Mouse (Mus musculus) ES-E14 (cell line): Measurements from ENCODE around the gene Cks1brt. TPM values are rescaled to one million over a fixed set of nuclear protein-coding genes. Genes with fewer than 3 reads are reported as not detected.
"Not testable (repeated sequence)": the region's sequence is repeated elsewhere in the genome, so short reads cannot be mapped to it uniquely, and the experiment has no call there.

Experiments
- DNase-seq: peaks from one replicate; pipeline ENCODE4 v3.0.0-alpha.2; 2013; ENCODE audit warnings: low read depth, low spot score
- H3K27ac ChIP-seq: 2 replicates; pipeline ENCODE4 v1.5.1; 2012; ENCODE audit warnings: low read depth, mild to moderate bottlenecking, low read length, moderate library complexity, mixed read lengths; ENCODE audit not compliant: poor library complexity, insufficient read depth, severe bottlenecking
- H3K36me3 ChIP-seq: 2 replicates; pipeline ENCODE4 v1.6.1; 2012; ENCODE audit warnings: mild to moderate bottlenecking, low read length, moderate library complexity, mixed read lengths; ENCODE audit not compliant: control insufficient read depth, poor library complexity, insufficient read depth, severe bottlenecking
- H3K4me1 ChIP-seq, 2 experiments: fragments of 150-350 bp in 1 of 2; sonication (generic) in 1 of 2; 2 replicates each; pipeline ENCODE4 v1.6.1; 2012; ENCODE audit warnings: low read length in 2 of 2, mild to moderate bottlenecking in 1 of 2, mixed read lengths in 1 of 2; ENCODE audit not compliant: control insufficient read depth in 2 of 2, insufficient read depth in 2 of 2, poor library complexity in 1 of 2
- H3K4me3 ChIP-seq, 2 experiments: fragments of 150-350 bp in 1 of 2; sonication (generic) in 1 of 2; 2 replicates each; pipeline ENCODE4 v1.5.1; 2012; ENCODE audit warnings: low read length in 2 of 2, low read depth in 1 of 2, mild to moderate bottlenecking in 1 of 2, mixed read lengths in 1 of 2; ENCODE audit not compliant: insufficient read depth in 1 of 2, poor library complexity in 1 of 2, severe bottlenecking in 1 of 2
- H3K9ac ChIP-seq: 2 replicates; pipeline ENCODE4 v1.6.1; 2012; ENCODE audit warnings: low read depth, mild to moderate bottlenecking, low read length, mixed read lengths; ENCODE audit not compliant: poor library complexity, insufficient read depth, severe bottlenecking
- H3K9me3 ChIP-seq: fragments of 150-350 bp; sonication (generic); 2 replicates; pipeline ENCODE4 v1.6.1; 2012; ENCODE audit warnings: low read depth, mild to moderate bottlenecking, low read length; ENCODE audit not compliant: control insufficient read depth, insufficient read depth
- CHD2 ChIP-seq: IDR thresholded peaks from 2 replicates; pipeline ENCODE4 v1.6.1; 2014; ENCODE audit warnings: mild to moderate bottlenecking, low read depth, low read length, inconsistent platforms
- HCFC1 ChIP-seq: IDR thresholded peaks from 2 replicates; pipeline ENCODE4 v1.6.1; 2012; ENCODE audit warnings: low read length, inconsistent platforms, borderline replicate concordance; ENCODE audit not compliant: insufficient read depth
- MAFK ChIP-seq: IDR thresholded peaks from 2 replicates; pipeline ENCODE4 v1.6.1; 2014; ENCODE audit warnings: mild to moderate bottlenecking, low read depth, low read length, inconsistent platforms; ENCODE audit not compliant: insufficient read depth
- ZC3H11A ChIP-seq: IDR thresholded peaks from 2 replicates; pipeline ENCODE4 v1.6.1; 2012; ENCODE audit warnings: low read depth, mild to moderate bottlenecking, inconsistent platforms, low read length, borderline replicate concordance
- ZNF384 ChIP-seq: IDR thresholded peaks from 2 replicates; pipeline ENCODE4 v1.6.1; 2012; ENCODE audit warnings: low read depth, low read length, inconsistent platforms
- in situ Hi-C, 2 experiments: fragments of 600-800 bp; cut with MboI; formaldehyde crosslinking; loops; one replicate each; pipeline ENCODE4 v1.15.1; 2025; ENCODE audit warnings: low sequenced_read_pairs in 2 of 2, inconsistent platforms in 1 of 2; ENCODE audit not compliant: unreplicated experiment in 2 of 2
- total RNA-seq: library from RNA; depleted of rRNA; stranded (reverse); fragments of 300-350 nt; gene quantifications from 2 replicates; pipeline ENCODE4 v1.2.3, GENCODE M21; 2012

The Cks1brt gene
- total RNA-seq, 1 experiment: not detected

- no peak within 1 kb of the TSS for H3K9ac ChIP-seq
- TF ChIP-seq HCFC1: no peak
- TF ChIP-seq MAFK: no peak
- no peak for TF ChIP-seq ZNF384
- TF ChIP-seq ZC3H11A: no peak
- TF ChIP-seq CHD2: no peak
- DNase-seq: no peak
- no peaks in the 10 kb centered on the region for H3K36me3 ChIP-seq
- no peak within 1 kb of the TSS for H3K4me3 ChIP-seq
- H3K9me3 ChIP-seq: no peaks in the 10 kb centered on the region
- no peaks in the 10 kb centered on the region for H3K4me1 ChIP-seq
- in situ Hi-C loops: no loop called here
- H3K27ac ChIP-seq: no peak within 1 kb of the TSS
Measured at GRCm38 (mm10) chr8:85122995-85123394, 28.7 kb upstream of the Cks1brt start, which contains the start of gene Zfp791. Gene Zfp791 (minus strand): TSS chr8:85123095.

DNA sequence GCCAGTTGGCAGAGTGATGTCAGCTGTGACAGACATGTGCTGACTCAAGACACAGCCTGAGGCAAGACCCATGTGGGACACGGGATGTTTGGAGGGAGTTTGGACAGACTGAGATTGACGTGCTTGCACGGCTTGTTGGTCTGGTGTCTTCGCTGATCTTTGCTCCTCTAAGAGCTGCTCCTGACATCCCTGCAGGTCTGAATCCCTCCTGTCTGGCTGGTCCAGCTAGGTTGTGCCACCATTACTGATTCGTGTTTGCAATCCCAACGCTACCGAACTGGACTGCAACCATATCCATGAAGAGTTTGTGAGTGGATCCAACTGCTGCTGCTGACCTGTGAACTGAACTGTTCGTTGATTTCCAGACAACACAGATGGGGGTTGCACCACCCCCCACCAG lies 28.0 kb upstream of the Cks1brt start:
- in situ Hi-C loops: no loop called here
- DNase-seq: no peak
- no peaks in the 10 kb centered on the region for H3K4me1 ChIP-seq
- H3K9ac ChIP-seq: no peak overlapping the region
- H3K36me3 ChIP-seq: no peaks in the 10 kb centered on the region
- no peak overlapping the region for H3K4me3 ChIP-seq
- TF ChIP-seq ZC3H11A (no peak), ZNF384 (no peak), HCFC1 (no peak), MAFK (no peak), CHD2 (no peak)
- no peaks in the 10 kb centered on the region for H3K9me3 ChIP-seq
- no peak overlapping the region for H3K27ac ChIP-seq

- Histone ChIP-seq H3K9me3 (no peaks in the 10 kb centered on the region), H3K4me1 (no peaks in the 10 kb centered on the region), H3K9ac (no peak overlapping the region), H3K4me3 (no peak overlapping the region), H3K36me3 (no peaks in the 10 kb centered on the region), H3K27ac (no peak overlapping the region)
- in situ Hi-C loops: no loop called here
- no peak for DNase-seq
- no peak for TF ChIP-seq ZNF384
- no peak for TF ChIP-seq HCFC1
- no peak for TF ChIP-seq MAFK
- no peak for TF ChIP-seq CHD2
- no peak for TF ChIP-seq ZC3H11A
Measured at GRCm38 (mm10) chr8:85132335-85132734, 19.4 kb upstream of the Cks1brt start.

GRCm38 (mm10) chr8:85135690-85136089 lies 16.0 kb upstream of the Cks1brt start:
- H3K9me3 ChIP-seq, in situ Hi-C loops, H3K27ac ChIP-seq, H3K9ac ChIP-seq, H3K4me3 ChIP-seq, DNase-seq, H3K36me3 ChIP-seq, H3K4me1 ChIP-seq: not testable (repeated sequence)

DNA sequence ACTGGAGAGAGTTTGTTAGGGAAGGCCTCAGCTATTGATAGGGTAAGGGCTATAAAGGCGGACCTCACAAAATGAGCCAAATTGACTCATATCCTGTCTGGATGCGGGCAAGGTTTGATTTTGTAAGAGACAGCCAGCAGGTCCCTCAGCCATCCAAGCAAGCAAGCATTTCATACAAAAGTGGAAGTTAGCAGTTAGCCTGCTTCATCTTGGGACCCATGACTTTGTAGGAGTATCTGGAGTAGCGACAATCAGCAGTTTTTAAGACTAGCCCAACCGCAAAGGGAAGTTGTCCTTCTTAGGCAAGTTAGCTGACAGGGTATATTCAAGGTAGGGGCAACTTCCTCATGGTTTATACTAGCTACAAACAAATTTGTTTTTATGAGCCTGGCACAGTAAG lies 9.2 kb upstream of the Cks1brt start:
- Histone ChIP-seq H3K9ac (no peak overlapping the region), H3K9me3 (no peaks in the 10 kb centered on the region), H3K27ac (no peak overlapping the region), H3K36me3 (no peaks in the 10 kb centered on the region), H3K4me3 (no peak overlapping the region), H3K4me1 (no peaks in the 10 kb centered on the region)
- no peak for DNase-seq
- TF ChIP-seq MAFK (no peak), ZC3H11A (no peak), ZNF384 (no peak), CHD2 (no peak), HCFC1 (no peak)
- in situ Hi-C loops: no loop called here
